Mouse (Mus musculus): ENCODE results near the gene Atg7.

GRCm38 (mm10) chr6:114858722-114859053 lies 215.8 kb downstream of the Atg7 start:
- TF ChIP-seq POLR2A (IDR thresholded peaks at IDR 0.05; ENCODE audit: insufficient read length, low read depth) (no peak), CEBPB (IDR thresholded peaks at IDR 0.05; ENCODE audit: insufficient read depth, poor library complexity, severe bottlenecking) (no peak), E2F4 (IDR thresholded peaks at IDR 0.05; ENCODE audit: insufficient read depth) (no peak), MAX (IDR thresholded peaks at IDR 0.05; ENCODE audit: low read depth) (no peak), POLR2AphosphoS2 (IDR thresholded peaks at IDR 0.05; ENCODE audit: insufficient read length, low read depth) (no peak)

Measured in myocyte (in vitro differentiated cells).